8 mouse cellular contexts compared by ENCODE assay signal in genomic region chr13:63627184-63627893, GRCm38 (mm10). TPM values are rescaled to one million over a fixed set of nuclear protein-coding genes. Genes with fewer than 3 reads are reported as not detected.
DNase-seq lines count a peak whose midpoint lies in the region; ATAC-seq and TF ChIP-seq lines count a peak whose summit lies in the region.

No protein-coding gene starts in this region.

- no peak overlapping the region for H3K9ac ChIP-seq in hindbrain, embryonic 12.5 days
- no peak overlapping the region for H3K9ac ChIP-seq in midbrain, postnatal 0 days (replicated peaks; ENCODE audit: low read length, poor library complexity, severe bottlenecking)
- no peak overlapping the region for H3K9ac ChIP-seq in heart, embryonic 11.5 days (ENCODE audit: low read depth, low read length)

- peak; percentile 75 for ATAC-seq in hindbrain, embryonic 12.5 days (ENCODE audit: low FRiP score)
- peak; percentile 56; the same call in 1 of the 2 replicates for ATAC-seq in midbrain, postnatal 0 days (ENCODE audit: low FRiP score)
- ATAC-seq in heart, embryonic 11.5 days (replicated peaks; ENCODE audit: insufficient number of reproducible peaks, low FRiP score, low TSS enrichment) = no peak
- ATAC-seq in activated CD4-positive, CD25-positive, alpha-beta regulatory T cell, adult 4 months = no peak

- peak overlapping the region; percentile 47 for H3K4me2 ChIP-seq in hindbrain, embryonic 12.5 days (replicated peaks)
- H3K4me2 ChIP-seq in midbrain, postnatal 0 days (ENCODE audit: low read depth, low read length, poor library complexity, severe bottlenecking) = peak overlapping the region; percentile 26
- no peak overlapping the region for H3K4me2 ChIP-seq in heart, embryonic 11.5 days

- peak in 1 of 2 experiments; percentile 14 for DNase-seq in left cerebral cortex, adult 2 months (ENCODE audit: extremely low spot score in 1 of 2, low spot score in 2 of 2)
- no peak for DNase-seq in left cerebral cortex, adult 8-10 months (ENCODE audit: low spot score in 2 of 2)
- DNase-seq in embryonic facial prominence, embryonic 10.5 days (ENCODE audit: low spot score) = peak; percentile 55
- peak; percentile 73 for DNase-seq in midbrain, postnatal 0 days (ENCODE audit: low spot score)
- no peak for DNase-seq in urinary bladder, adult 18-20 months (ENCODE audit: low spot score in 2 of 2)

- H3K9me3 ChIP-seq in embryonic facial prominence, embryonic 10.5 days = no peaks in the 10 kb centered on the region
- no peaks in the 10 kb centered on the region for H3K9me3 ChIP-seq in hindbrain, embryonic 12.5 days (replicated peaks)
- H3K9me3 ChIP-seq in midbrain, postnatal 0 days (ENCODE audit: low read length) = no peaks in the 10 kb centered on the region
- no peaks in the 10 kb centered on the region for H3K9me3 ChIP-seq in heart, embryonic 11.5 days (replicated peaks; ENCODE audit: control insufficient read depth, low read length)

- TF ChIP-seq CTCF in left cerebral cortex, adult 2 months (IDR thresholded peaks at IDR 0.05) = no peak
- TF ChIP-seq CTCF in midbrain, postnatal 0 days (IDR thresholded peaks at IDR 0.05) = no peak

- intact Hi-C loops in left cerebral cortex, adult 2 months (cut with DNase I) = no loop called here

- no peaks in the 10 kb centered on the region for H3K27me3 ChIP-seq in embryonic facial prominence, embryonic 10.5 days (replicated peaks; ENCODE audit: low read depth, poor library complexity, severe bottlenecking)
- H3K27me3 ChIP-seq in hindbrain, embryonic 12.5 days = no peaks in the 10 kb centered on the region
- H3K27me3 ChIP-seq in midbrain, postnatal 0 days (ENCODE audit: insufficient read depth, low read length) = peaks cover 7% of the 10 kb centered on the region
- no peaks in the 10 kb centered on the region for H3K27me3 ChIP-seq in heart, embryonic 11.5 days (ENCODE audit: control insufficient read depth, insufficient read depth, low read length)

- H3K4me3 ChIP-seq in left cerebral cortex, adult 2 months = peak overlapping the region; percentile 38
- H3K4me3 ChIP-seq in embryonic facial prominence, embryonic 10.5 days = 0 out of 2 replicates have a peak overlapping the region, but pooled peaks have one; percentile 11
- H3K4me3 ChIP-seq in hindbrain, embryonic 12.5 days = peak overlapping the region; percentile 18
- H3K4me3 ChIP-seq in midbrain, postnatal 0 days (ENCODE audit: low read depth, low read length) = peak overlapping the region; percentile 20; the same call in 1 of the 2 replicates
- no peak overlapping the region for H3K4me3 ChIP-seq in heart, embryonic 11.5 days (ENCODE audit: low read depth, low read length)

- H3K4me1 ChIP-seq in embryonic facial prominence, embryonic 10.5 days = peaks cover 16% of the 10 kb centered on the region
- H3K4me1 ChIP-seq in hindbrain, embryonic 12.5 days = peaks cover 3% of the 10 kb centered on the region; the same call in 1 of the 2 replicates
- 0 out of 2 replicates have a peak, but pooled peaks cover 4% of the 10 kb centered on the region for H3K4me1 ChIP-seq in midbrain, postnatal 0 days (ENCODE audit: insufficient read depth, low read length)
- no peaks in the 10 kb centered on the region for H3K4me1 ChIP-seq in heart, embryonic 11.5 days (ENCODE audit: control insufficient read depth, insufficient read depth, low read length)

- no peaks in the 10 kb centered on the region for H3K36me3 ChIP-seq in embryonic facial prominence, embryonic 10.5 days (replicated peaks)
- no peaks in the 10 kb centered on the region for H3K36me3 ChIP-seq in hindbrain, embryonic 12.5 days
- no peaks in the 10 kb centered on the region for H3K36me3 ChIP-seq in midbrain, postnatal 0 days (ENCODE audit: insufficient read depth, low read length)
- no peaks in the 10 kb centered on the region for H3K36me3 ChIP-seq in heart, embryonic 11.5 days (ENCODE audit: control insufficient read depth, insufficient read depth, low read length)

- 53% methylated on average over 20 of the region's 20 CpGs for WGBS in embryonic facial prominence, embryonic 10.5 days
- WGBS in hindbrain, embryonic 12.5 days = 30% methylated on average over 20 of the region's 20 CpGs
- 7% methylated on average over 20 of the region's 20 CpGs for WGBS in midbrain, postnatal 0 days
- WGBS in heart, embryonic 11.5 days (ENCODE audit: insufficient replicate concordance) = 74% methylated on average over 20 of the region's 20 CpGs

- no peak overlapping the region for H3K27ac ChIP-seq in left cerebral cortex, adult 2 months
- H3K27ac ChIP-seq in embryonic facial prominence, embryonic 10.5 days (replicated peaks) = no peak overlapping the region
- 0 out of 2 replicates have a peak overlapping the region, but pooled peaks have one; percentile 17 for H3K27ac ChIP-seq in hindbrain, embryonic 12.5 days
- no peak overlapping the region for H3K27ac ChIP-seq in midbrain, postnatal 0 days (ENCODE audit: low read depth, low read length)
- H3K27ac ChIP-seq in heart, embryonic 11.5 days (ENCODE audit: low read depth, low read length) = no peak overlapping the region

RNA-seq across cellular contexts. Expression of gene Ptch1, which starts 53.9 kb away (rescaled TPM):
- total RNA-seq in left cerebral cortex, adult 2 months (2021) = 10 to 100 TPM; 53.5 to 58.2 TPM
- total RNA-seq in left cerebral cortex, adult 8-10 months (2022) = 10 to 100 TPM; 49.4 to 73.3 (median 61.8) TPM
- 33.0 and 33.5 TPM in 2 replicates for polyA plus RNA-seq in embryonic facial prominence, embryonic 10.5 days (2016; fragmentation: Nextera tagmentation; extraction: Ambion mirVana)
- polyA plus RNA-seq in hindbrain, embryonic 12.5 days (2016; fragmentation: Nextera tagmentation; extraction: Ambion mirVana) = 22.7 and 24.3 TPM in 2 replicates
- 27.8 and 29.9 TPM in 2 replicates for total RNA-seq in midbrain, postnatal 0 days (2014; rRNA removed)
- polyA plus RNA-seq in midbrain, postnatal 0 days (2015; fragmentation: Nextera tagmentation; extraction: Ambion mirVana) = 6.8 and 7.9 TPM in 2 replicates
- 7.4 and 11.8 TPM in 2 replicates for polyA plus RNA-seq in heart, embryonic 11.5 days (2014; fragmentation: Nextera tagmentation; extraction: Ambion mirVana)
- polyA plus RNA-seq in activated CD4-positive, CD25-positive, alpha-beta regulatory T cell, adult 4 months (2017; shearing (Covaris generic)) = 10 to 100 TPM; 10.2 to 10.3 TPM

Comparison
In these comparisons a context has a peak if more than half of its experiments do, and no peak if none do; other contexts are left out.
1. DNase-seq: peak in embryonic facial prominence, embryonic 10.5 days (single experiment) and midbrain, postnatal 0 days (single experiment); none in left cerebral cortex, adult 8-10 months (0 of 2) and urinary bladder, adult 18-20 months (0 of 2).
2. ATAC-seq: peak in hindbrain, embryonic 12.5 days (single experiment) and midbrain, postnatal 0 days (single experiment); none in heart, embryonic 11.5 days (single experiment) and activated CD4-positive, CD25-positive, alpha-beta regulatory T cell, adult 4 months (single experiment).